Mouse (Mus musculus) CD4-positive, CD25-positive, alpha-beta regulatory T cell, adult 4 months (primary cell): ENCODE results near the gene Adprhl1. TPM values are rescaled to one million over a fixed set of nuclear protein-coding genes. Genes with fewer than 3 reads are reported as not detected.

Source experiments
- ATAC-seq: one replicate; pipeline ENCODE4 v1.8.0; 2017
- polyA plus RNA-seq, 2 experiments: library from polyadenylated mRNA; unstranded; fragments of 100-300 nt; shearing (Covaris generic); gene quantifications; one replicate each; pipeline ENCODE4 v1.2.1; 2017

Gene Adprhl1
- polyA plus RNA-seq: under 1 TPM in 1 of 2 experiments, not detected in 1; 0.12 TPM

DNA sequence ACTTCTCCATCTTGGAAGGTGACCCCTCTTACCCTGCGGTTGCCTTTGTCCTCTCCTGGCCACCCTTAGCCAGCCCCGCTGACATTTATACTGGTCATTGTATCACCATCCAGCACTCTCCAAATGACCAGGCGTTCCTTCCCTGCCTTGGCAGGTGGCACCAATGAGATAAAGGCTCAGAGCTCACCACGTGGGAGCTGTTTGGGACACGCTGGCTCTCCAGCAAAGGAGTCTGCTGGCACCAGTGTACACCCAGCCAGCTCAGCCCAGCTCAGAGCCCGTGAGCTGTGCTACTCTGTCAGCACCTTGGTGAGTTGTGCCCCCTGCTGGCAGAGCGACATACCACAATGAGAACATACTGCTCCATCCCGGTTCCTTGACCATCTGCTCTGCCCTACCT is at the start of gene Adprhl1:
Adprhl1 (minus strand) TSS at position 144 of the 400 bp plus-strand sequence.
- ATAC-seq: peak; percentile 69

DNA sequence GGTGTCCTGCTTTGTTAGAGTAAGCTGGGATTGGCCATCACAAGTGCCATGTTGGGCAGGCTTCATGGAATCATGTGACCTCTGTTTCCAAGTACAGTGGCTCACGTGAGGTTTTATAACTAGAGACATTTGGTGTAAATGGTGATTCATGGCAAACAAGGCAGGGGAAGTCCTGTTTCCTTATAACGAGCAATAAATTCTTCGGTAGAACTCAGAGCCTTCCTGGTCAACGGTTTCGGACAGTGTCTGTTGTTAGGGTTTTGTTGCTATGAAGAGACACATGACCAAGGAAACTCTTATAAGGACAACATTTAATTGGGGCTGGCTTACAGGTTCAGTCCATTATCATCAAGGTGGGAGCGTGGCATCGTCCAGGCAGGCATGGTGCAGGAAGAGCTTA is 47.1 kb upstream of the Adprhl1 start:
- no peak for ATAC-seq

DNA sequence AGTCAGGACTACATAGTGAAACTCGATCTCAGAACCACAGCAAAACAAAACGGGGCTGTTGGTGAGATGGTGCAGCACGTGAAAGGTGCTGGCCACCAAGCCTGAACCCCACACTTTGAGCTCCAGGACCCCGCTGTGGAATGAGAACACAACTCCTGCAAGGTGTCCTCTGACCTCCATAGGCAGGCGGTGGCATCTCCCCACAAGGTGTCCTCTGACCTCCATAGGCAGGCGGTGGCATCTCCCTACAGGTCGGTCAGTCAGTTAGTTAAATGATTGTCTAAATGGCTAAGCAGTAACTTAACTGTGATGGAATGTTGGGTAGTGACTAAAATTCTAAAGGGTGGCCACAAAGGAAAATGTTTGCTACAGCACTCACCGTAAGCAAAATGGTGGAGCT is 45.6 kb upstream of the Adprhl1 start:
- ATAC-seq: no peak

DNA sequence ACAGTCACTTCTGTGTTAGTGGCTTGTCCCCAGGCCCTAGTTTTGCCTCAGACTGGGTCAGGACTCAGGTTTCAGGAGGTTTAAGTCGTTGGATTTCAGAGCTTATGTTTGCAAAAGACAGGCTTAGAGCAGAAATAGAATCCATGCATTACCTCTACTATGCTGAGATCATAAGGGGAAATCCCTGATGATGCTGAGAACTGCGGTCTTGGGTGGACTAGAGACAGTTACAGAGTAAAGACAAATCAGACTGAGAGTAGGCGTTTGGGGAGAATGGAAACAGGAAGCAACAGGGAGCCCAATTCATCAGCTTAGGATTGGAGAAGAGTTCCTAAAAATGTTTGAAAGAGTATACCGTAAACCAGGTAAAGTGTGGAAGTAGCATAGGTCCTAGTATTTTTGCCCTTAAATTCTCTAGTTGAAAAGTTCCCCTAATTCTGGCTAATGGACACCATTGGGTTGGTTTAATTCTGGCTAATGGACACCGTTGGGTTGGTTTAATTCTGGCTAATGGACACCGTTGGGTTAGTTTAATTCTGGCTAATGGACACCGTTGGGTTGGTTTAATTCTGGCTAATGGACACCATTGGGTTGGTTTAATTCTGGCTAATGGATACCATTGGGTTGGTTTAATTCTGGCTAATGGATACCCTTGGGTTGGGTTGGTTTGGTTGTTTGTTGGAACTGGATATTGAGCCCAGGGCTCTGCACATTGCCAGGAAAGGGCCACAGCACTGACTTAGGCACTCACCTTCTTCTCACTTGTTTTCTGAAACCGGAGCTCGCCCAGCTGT is 39.9 kb upstream of the Adprhl1 start:
- peak; percentile 75 for ATAC-seq

DNA sequence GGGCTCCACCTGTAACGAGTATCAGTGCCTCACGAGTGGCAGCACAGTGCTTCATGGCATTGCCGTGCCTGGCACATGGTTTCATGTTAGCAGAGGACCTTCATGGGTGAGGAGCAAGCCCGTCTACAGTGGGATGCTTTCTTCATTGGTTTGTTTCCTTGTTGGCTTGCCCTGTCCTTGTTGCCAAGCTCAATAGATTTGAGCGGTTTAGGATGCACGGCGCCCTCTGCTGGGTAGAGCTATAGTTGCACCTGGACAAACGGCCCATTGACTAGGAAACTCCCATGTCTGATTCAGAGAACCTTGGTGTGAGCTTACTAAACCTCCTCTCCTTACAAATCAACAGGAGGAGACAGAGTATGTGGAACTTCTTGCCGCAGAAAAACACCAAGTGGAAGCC is 38.4 kb upstream of the Adprhl1 start:
- ATAC-seq: peak; percentile 24

DNA sequence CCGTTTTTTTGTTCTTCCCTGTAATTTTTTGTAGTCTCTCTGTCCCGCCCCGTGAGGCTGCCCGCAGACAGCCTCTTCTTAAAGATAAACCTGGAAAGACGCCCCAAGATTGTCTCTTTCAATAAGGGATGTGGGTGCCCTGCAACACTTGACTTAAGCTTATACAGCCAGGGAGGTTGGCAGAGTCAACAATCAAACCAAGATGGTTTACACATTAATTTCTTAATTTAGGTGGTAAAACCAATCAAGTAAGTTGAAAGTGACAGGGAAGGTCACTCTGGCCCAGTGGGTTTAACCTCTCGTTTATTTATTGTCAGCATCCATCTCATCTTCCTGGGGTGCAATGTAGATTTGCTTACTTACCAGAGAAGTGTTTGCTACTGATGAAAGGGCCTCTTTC is 34.7 kb upstream of the Adprhl1 start:
- ATAC-seq: no peak

DNA sequence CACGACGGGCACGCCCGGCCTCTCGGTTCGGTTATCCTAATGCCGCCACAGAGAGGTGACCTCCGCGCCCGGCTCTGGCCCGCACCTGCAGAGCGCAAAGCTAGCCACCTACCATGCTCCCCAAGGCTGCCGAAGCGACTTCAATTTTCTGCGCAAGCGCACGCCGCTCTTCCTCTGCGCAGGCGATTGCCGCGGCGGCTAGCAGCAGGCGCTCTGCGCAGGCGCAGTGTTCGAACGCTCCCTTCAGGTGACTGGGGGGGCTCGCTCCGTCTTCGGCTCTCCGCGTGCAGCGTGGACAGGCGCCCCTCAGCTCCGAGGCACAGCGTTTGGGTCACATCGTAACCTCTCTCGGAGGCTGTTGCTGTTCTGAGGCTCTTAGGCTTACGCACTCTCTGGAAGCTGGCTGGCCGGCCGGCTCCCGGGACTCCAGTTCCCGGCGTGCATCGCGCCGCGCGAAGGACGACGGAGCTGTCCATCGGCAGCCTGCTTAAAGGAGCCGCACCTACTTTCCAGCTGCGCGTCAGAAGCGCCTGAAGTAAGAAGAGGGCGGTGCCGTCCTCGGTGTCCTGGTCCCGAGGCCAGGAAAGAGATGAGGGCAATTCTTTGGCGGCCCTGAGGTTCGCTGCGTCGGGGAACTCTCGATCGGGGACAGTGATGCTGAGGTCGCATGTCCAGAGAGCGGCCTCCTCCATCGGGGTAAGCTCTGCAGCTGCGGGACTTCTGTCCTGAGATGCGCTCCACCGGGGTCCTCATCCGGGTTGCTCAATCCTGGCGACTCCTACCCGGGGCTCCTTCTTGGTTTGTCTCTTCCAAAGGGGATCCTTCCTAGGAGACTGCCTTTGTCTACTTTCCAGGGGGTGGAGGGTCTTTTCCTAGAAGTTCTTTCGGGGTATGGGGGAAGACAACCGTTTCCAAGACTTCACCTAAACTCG is 34.0 kb upstream of the Adprhl1 start, which contains the start of the genes Dcun1d2 and Tmco3:
Dcun1d2 (minus strand) TSS at position 440 of the 932 bp plus-strand sequence.
Tmco3 (plus strand) TSS at position 499 of the 932 bp plus-strand sequence.
- ATAC-seq: peak; percentile 86

DNA sequence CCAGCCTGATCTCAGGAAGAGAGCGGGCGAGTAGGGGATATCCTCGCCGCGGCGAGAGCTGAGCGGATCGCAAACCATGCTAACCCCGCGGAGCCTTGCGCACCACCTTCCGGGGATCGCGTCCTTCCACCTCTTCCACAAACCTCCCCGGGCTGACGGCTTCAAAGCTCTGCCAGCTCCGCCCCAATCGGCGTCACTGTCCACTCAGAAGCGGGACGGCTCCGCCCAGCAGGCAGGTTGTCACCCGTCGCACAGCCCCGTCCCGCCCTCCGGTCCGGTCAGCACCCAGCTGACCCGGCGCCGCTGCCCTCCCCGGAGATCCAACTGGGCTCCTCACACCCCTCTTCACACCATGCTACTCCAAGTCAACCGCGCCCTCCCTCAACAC is 33.3 kb upstream of the Adprhl1 start:
- peak; percentile 67 for ATAC-seq

DNA sequence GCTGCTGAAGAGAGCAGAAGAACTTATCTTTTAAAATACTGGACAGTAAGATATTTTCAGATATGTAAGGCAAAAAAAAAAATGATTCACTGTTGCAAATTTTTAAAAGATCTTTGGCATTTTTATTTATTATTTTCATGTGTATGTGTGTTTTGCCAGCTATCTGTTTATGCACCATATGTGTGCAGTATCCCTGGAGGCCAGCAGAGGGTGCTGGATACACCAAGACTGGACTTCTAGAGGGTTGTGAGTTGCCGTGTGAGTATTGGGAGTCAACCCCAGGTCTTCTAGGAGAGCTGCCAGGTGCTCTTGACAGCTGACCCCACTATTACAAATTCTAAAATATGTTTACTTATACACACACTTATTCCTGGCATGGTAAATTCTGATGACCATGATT is 29.2 kb upstream of the Adprhl1 start:
- no peak for ATAC-seq

DNA sequence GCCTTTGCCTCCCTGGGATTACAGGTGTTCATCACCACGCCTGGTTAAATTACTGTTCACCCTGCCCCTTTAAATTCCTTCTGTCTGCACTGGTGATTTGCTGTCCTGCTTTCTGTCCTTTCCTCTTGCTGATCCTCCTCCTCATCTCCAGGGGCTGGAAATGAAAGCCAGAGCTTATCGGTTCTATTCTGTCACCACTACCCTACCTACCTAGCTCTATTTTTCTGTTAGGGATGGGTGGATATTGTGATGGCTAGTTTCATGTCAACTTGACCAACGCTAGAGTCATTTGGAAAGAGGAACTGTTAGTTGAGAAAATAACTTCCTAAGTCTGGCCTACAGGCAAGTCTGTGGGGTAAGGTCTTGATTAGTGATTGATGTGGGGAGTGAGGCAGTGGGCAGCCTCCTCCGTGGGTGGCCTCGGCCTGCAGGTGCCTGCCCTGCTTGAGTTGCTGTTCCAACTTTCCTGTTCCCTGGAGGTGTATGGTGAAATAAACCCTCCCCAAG is 23.0 kb upstream of the Adprhl1 start:
- ATAC-seq: no peak

DNA sequence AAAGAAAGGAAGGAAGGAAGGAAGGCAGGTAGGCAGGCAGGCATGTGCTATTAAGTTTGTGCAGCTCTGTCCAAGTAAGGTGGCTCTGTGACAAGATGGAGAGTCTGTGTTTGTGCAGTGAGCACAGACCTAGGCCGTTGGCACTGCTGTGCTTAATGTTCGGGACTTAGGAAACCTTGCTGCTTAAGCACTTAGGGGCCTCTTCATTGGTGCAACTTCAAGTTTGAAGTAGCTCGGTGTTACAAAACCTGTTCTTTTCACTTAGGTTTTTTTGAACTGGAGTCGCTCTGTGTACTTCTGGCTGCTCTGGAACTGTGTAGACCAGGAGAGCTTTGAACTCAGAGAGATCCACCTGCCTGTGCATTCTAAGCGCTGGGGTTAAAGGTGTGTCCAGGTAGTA is 18.9 kb upstream of the Adprhl1 start:
- ATAC-seq: no peak

DNA sequence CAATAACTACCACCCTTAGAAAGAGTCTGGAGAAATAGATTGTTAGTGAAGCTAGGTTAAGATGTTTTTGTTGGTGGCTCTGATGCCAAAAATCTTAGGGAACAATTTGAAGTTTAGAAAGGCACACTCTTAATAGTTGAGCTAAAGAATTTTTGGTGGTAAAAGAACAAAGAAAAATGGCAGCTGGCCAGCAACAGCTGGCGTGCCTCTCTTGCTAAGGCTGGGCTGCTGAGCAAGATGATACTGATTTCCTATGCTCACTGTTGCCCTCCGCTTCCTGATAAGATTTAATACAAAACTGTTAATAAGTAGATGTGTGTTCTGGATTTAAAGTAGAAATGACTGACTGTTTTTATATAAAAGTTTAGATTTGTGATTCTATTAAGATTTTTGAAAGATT is 13.6 kb upstream of the Adprhl1 start:
- no peak for ATAC-seq

DNA sequence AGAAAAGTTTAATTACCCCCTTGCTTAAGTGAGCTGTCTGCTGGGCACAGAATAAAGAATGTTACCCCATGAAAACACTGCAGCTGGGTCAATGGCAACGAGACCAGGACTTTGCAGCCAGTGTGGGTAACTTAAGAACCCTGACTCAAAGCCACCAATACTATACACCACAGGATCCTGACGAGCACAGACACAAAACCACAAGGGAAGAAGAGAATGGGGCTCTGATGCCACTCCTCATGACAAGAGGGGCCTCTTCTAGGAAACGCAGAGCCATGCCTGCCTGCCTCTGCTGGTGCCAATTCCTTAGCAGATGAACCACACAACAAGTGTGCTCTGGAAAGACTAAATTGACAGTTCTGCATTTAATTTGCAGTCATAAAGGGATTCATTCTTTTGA is 9.4 kb upstream of the Adprhl1 start:
- peak; percentile 64 for ATAC-seq

DNA sequence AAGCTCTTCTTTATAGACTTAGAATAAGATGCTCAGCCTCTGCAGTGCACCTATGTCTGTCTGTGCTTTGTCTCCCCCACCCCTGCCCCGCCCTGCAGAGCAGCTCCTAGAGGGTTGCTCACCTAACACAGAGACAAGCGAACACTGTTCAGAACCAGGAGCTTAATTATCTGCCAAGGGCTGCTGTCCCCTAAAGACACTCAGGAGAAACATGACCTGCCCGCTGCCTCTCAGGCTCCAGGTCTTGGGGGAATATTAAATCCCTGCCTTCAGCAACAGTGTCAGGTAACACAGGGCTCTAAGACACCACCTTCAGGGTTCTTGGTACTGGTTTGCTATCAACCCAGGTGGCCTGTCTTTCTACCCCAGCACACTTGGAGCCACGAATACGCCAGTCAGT is 549 bp downstream of the Adprhl1 start:
- no peak for ATAC-seq

DNA sequence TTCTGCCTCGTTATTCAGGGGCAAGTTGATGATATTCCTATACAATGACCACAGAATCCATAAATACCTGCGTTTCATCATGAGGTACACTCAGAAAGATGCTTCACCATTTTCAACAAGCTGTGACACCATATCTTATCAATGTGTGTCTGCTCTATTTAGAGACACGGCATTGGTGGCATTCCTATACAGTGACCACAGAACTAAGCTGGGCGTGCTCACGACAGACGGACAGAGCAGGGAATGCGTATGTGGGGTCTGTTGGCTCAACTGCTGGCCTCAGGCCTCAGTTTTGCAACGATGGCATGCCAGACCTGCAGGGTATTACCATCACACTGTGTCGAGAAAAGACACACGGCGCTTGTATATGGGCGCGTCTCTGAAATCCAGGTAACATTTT is 1.1 kb downstream of the Adprhl1 start:
- no peak for ATAC-seq

DNA sequence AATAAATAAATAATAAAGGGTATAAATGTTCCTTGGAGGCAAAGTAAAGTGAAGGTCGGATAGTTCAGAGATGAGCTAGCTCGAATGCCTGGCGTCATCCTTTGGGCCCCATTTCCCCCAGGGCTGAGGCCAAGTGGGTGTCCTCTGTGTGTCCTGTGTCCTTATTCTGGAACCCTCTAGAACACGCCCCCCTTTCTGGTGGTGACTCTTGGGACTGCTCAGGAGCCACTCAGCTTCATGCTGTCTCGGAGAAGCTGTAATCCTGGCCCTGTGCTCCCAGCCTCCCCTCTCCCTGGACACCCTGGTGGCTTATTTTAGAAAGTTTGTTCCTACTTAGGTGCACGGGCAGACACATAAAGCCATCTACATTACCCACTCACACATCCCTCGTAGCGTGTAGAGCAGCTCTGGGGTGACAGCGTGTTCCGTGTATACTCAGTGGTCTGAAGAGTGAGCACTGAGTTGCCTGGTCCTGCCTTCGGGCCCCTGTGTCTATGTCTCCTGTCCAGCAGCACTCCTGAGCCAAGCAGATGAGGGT is 9.6 kb downstream of the Adprhl1 start:
- no peak for ATAC-seq

DNA sequence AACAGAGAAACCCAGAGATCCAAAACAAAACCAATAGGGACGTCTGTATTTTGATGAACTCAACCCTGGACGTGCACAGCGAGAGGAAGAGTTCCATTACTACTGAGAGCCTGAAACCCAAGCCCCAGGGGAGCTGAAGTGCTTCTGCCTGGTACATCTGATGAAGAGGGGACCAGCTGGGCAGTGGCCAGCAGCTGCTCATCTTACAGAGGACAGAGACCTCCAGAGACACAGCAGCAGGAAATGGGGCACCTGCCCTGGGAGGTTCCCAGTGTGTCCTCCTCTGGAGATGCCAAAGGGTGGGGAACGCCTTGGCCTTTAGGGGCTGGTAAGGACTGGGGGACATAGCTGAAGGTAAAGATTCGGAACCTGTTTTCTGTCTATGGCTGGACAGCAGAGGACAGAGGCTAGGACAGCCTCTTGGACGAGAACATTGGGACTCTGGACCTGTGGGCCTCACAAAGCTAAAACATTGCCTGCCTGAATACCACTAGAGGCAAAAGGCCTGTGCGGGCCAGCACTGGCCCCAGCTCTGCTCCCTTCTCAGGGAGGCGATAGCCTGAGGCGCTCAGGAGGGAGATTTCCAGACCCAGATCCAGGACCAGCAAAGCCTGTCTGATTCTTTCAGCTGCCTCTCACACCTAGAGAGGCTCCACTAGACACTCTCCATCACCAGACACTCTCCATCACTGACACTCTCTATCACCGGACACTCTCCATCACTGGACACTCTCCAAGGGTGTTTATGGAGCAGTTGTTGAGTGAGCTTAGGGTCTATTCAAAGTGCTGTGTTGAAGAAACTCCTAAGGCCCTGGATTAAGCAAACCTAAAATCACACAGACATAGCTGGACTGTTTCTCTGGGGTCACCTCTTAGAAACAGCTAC is 10.7 kb downstream of the Adprhl1 start:
- no peak for ATAC-seq

DNA sequence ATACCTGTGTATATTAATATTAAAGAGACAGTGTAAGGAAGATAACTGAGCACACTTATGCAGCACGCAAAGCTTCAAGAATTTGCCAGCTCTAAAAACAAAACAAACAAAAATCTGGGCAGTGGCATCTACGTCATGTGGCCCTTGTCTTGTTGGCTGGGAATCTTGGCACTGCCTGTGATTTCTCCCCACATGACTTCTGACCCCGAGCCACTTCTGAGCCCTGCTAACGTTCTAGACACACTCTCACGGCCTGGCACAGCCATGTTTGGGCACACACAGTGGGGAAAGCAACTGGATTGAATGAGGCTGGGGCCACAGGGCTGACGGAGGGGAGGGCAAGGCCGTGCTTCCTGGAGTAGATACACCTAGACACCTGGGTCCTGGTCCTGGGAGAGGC is 13.3 kb downstream of the Adprhl1 start:
- no peak for ATAC-seq

DNA sequence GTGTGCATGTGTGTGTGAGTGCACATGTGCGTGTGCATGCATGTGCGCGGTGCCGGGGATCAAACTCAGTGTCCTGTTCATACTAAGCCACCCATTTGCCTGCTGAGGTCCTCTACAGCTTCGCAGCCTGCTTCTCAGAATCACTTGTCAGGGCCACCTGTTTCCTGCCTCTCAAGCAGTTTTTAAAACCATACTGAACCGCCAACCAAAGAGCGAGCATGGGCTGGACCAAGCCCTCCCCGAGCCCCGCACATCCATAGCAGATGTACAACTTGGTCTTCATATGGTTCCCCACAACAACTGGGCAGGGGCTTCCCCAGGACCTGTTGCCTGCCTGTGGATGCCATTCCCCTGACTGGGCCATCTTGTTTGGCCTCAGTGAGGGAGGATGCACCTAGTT is 13.9 kb downstream of the Adprhl1 start:
- ATAC-seq: no peak

DNA sequence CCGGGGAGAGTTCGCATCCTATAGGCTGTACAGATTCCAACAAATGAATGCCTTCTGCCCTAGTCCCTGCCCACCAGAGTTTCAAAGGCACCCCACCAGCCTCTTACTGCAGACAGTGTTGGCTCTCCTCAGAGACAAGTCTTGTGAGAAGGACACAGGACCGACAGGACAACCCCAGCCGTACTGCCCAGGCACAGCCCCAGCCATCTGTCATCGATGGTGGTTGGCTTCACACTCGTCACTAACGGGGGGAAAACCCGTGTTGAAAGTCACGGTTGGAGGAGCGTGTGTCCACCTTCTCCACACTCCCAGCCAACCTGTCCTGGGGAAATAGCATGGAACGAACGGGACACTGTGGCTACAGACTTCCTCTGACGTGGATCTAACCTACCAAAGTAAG is 19.2 kb downstream of the Adprhl1 start:
- ATAC-seq: no peak

DNA sequence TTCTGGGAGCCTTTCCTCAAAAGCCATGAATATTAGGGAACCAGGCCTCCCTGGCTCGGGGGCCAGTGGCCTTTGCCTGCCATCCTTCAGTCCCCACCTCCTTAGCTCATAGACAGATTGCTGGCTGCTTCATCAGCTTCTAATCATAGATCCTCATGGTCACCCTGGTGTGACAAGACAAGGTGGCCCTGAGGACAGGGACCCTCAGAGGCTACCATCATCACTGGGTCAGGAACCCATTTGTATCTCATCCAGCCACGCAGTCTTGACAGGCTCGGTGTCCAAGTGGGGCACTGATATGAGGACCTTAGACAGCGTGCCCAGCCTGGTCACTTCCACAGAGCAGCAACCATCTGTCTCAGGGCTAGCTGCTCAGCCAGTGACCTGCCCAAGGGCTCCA is 23.5 kb downstream of the Adprhl1 start:
- ATAC-seq: no peak

DNA sequence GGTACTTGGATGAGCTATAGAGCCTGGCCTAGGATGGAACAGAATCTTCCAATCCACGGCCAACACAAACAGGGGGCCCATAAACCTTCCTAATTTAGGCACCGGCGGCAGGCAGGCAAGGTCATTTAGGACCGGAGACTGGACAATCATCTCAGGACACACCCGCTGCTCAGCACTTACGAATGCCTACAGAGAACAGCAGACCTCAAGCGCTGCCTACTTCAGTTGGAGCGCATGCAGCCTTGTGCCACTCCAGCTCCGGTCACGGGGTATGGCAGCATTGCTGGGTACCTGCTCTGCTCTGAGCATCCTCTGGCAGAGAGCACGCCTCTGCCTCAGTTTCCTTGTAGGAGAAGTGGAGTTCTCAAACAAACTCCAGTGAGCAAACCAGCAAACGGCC is 24.2 kb downstream of the Adprhl1 start:
- ATAC-seq: no peak
